Mouse (Mus musculus): Measurements from ENCODE around the gene Bscl2. TPM values are rescaled to one million over a fixed set of nuclear protein-coding genes. Genes with fewer than 3 reads are reported as not detected.
"Not testable (repeated sequence)": the region's sequence is repeated elsewhere in the genome, so short reads cannot be mapped to it uniquely, and the experiment has no call there.

The Bscl2 gene
- total RNA-seq, 2 experiments from 2014 or later: 15.9 to 17.8 TPM

- intact Hi-C loops (cut with DNase I): no loop called here
- no peak for DNase-seq
These were observed 27.0 kb downstream of the Bscl2 start for GRCm38 (mm10) chr19:8864265-8864664.

GRCm38 (mm10) chr19:8870381-8870780, 33.1 kb downstream of the Bscl2 start:
- intact Hi-C loops (cut with DNase I): not testable (repeated sequence)

GRCm38 (mm10) chr19:8870838-8871237, 33.6 kb downstream of the Bscl2 start:
- DNase-seq: no peak
- intact Hi-C loops (cut with DNase I): no loop called here

More at GRCm38 (mm10) chr19:8870381-8870780, 33.1 kb downstream of the Bscl2 start:
- not testable (repeated sequence) for DNase-seq

GRCm38 (mm10) chr19:8871267-8872186, 34.3 kb downstream of the Bscl2 start, which contains the start of gene Ubxn1:
Gene Ubxn1, plus strand, starts transcription at chr19:8871496.
- peak; percentile 93 to 96 for DNase-seq
- intact Hi-C loops (cut with DNase I): loop anchor here (2.0 kb wide), 1 partner anchor 57 kb away; the partner anchor contains the start of genes Eml3 and Rom1

GRCm38 (mm10) chr19:8872266-8872840, 35.1 kb downstream of the Bscl2 start:
- DNase-seq: no peak
- intact Hi-C loops (cut with DNase I): loop anchor here (2.0 kb wide), 1 partner anchor 56 kb away; the partner anchor contains the start of genes Eml3 and Rom1

GRCm38 (mm10) chr19:8875031-8875430, 37.8 kb downstream of the Bscl2 start:
- intact Hi-C loops (cut with DNase I): no loop called here
- no peak for DNase-seq

- peak; percentile 83 to 84 for DNase-seq
- intact Hi-C loops (cut with DNase I): no loop called here
These were observed 43.2 kb downstream of the Bscl2 start, which contains the start of gene Uqcc3 for GRCm38 (mm10) chr19:8880311-8881033. Gene Uqcc3, minus strand, starts transcription at chr19:8880923.

- no peak for DNase-seq
- intact Hi-C loops (cut with DNase I): no loop called here
These were observed 43.7 kb downstream of the Bscl2 start for GRCm38 (mm10) chr19:8881034-8881392.

GRCm38 (mm10) chr19:8883616-8884015, 46.3 kb downstream of the Bscl2 start, which contains the start of the genes Lbhd1 and Gm49403:
Gene Lbhd1, plus strand, starts transcription at chr19:8883732.
Gene Gm49403, plus strand, starts transcription at chr19:8883930.
- intact Hi-C loops (cut with DNase I): no loop called here
- no peak for DNase-seq

GRCm38 (mm10) chr19:8886916-8887584, 49.8 kb downstream of the Bscl2 start:
- intact Hi-C loops (cut with DNase I): no loop called here
- no peak for DNase-seq

- no peak for DNase-seq
- intact Hi-C loops (cut with DNase I): no loop called here
These were observed 50.6 kb downstream of the Bscl2 start for GRCm38 (mm10) chr19:8887585-8888463.

- DNase-seq: peak; percentile 86 to 93
- intact Hi-C loops (cut with DNase I): no loop called here
These were observed 51.5 kb downstream of the Bscl2 start, which contains the start of the genes 1810009A15Rik and Gm49416 for GRCm38 (mm10) chr19:8888511-8889385. Gene 1810009A15Rik, plus strand, starts transcription at chr19:8888853. Gene Gm49416, plus strand, starts transcription at chr19:8888926.

- intact Hi-C loops (cut with DNase I): loop anchor here (5.0 kb wide), 1 partner anchor 51 kb away; no protein-coding TSS in a partner anchor
These were observed 55.8 kb downstream of the Bscl2 start, which contains the start of gene Ints5 for GRCm38 (mm10) chr19:8892829-8893766. Gene Ints5, plus strand, starts transcription at chr19:8893005.

GRCm38 (mm10) chr19:8895397-8895960, 58.2 kb downstream of the Bscl2 start:
- no peak for DNase-seq
- intact Hi-C loops (cut with DNase I): no loop called here

More at GRCm38 (mm10) chr19:8892829-8893766, 55.8 kb downstream of the Bscl2 start, which contains the start of gene Ints5:
- DNase-seq: peak; percentile 79 to 84

- DNase-seq; intact Hi-C loops (cut with DNase I): not testable (repeated sequence)
These were observed 59.0 kb downstream of the Bscl2 start for GRCm38 (mm10) chr19:8896231-8896630.

- intact Hi-C loops (cut with DNase I): not testable (repeated sequence)
- DNase-seq: peak; percentile 33 to 53
These were observed 60.1 kb downstream of the Bscl2 start for GRCm38 (mm10) chr19:8897211-8897864.

All from gastrocnemius, postnatal 36 days (tissue).